Mouse (Mus musculus) neutrophil, adult 5-6 weeks (primary cell): Measurements from ENCODE around the gene Aldh2. TPM values are rescaled to one million over a fixed set of nuclear protein-coding genes. Genes with fewer than 3 reads are reported as not detected.

ENCODE experiments used
- ATAC-seq: fragments of 151-379, 151-347 bp; 2 replicates; pipeline ENCODE4 v1.8.0; 2017; ENCODE audit warnings: mild to moderate bottlenecking, moderate TSS enrichment; ENCODE audit not compliant: insufficient number of reproducible peaks, poor library complexity, low FRiP score, severe bottlenecking; ENCODE audit errors: extremely low read depth
- total RNA-seq: library from RNA; stranded (forward); fragments of 200-1000 nt; gene quantifications from 2 replicates; pipeline ENCODE4 v1.2.3, GENCODE M21; 2017

The Aldh2 gene
- total RNA-seq, 1 experiment from 2014 or later = 253 TPM

DNA sequence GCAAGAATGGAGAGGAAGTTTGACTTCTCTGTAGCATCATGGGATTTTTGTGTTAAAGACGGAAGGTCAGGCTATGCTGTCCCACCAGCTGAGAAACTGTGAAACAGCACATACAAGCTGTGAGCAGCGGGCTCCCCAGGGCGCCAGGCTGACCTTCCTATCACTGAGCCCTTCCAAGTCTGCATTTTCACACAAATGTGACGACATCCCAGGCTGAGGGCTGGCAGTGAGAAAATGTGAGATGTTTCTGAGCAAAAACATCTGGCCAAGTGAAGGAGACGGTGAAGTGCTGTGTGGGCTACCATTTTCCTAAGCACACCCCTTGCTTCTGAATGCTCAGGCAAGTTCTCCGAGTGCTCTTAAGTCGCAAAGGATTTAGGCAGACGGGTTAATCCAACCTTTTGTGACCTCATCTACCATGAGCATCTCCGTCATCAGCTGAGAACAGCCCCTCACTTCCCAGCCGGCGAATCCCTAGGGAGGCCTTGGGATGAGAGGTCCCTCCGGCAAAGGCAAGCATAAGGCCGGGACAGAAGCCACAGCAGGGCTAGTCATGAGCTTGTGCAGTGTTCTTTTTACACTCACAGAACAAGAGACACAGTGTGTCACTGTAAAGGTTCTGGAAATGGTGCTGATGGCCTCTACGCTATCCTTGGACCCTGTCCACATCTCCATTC, 67.7 kb downstream of the Aldh2 start:
- ATAC-seq = no peak

- ATAC-seq = peak; percentile 59
Observed at GRCm38 (mm10) chr5:121519758-121520157, 73.9 kb downstream of the Aldh2 start.

GRCm38 (mm10) chr5:121518983-121519382, 74.6 kb downstream of the Aldh2 start:
- ATAC-seq = no peak

Other genes starting within 250 kb of the Aldh2 start
- gene Trafd1, start 208.2 kb downstream of the Aldh2 start, total RNA-seq = 106 and 111 TPM in 2 replicates
- gene Naa25, start 195.9 kb downstream of the Aldh2 start, total RNA-seq = 31.0 and 34.3 TPM in 2 replicates
- 0.35 and 0.86 TPM in 2 replicates for gene Tmem116, start 141.9 kb downstream of the Aldh2 start, total RNA-seq
- gene Erp29, start 141.3 kb downstream of the Aldh2 start, total RNA-seq = 362 and 399 TPM in 2 replicates
- not detected in 2 replicates for gene Adam1b, start 90.4 kb downstream of the Aldh2 start, total RNA-seq
- gene Adam1a, start 48.3 kb downstream of the Aldh2 start, total RNA-seq = 13.8 and 14.0 TPM in 2 replicates
- gene Gm42878, start 48.3 kb downstream of the Aldh2 start, total RNA-seq = not detected in 2 replicates
- gene Mapkapk5, start 47.9 kb downstream of the Aldh2 start, total RNA-seq = 149 and 179 TPM in 2 replicates
- gene Acad12, start 25.1 kb upstream of the Aldh2 start, total RNA-seq = 7.3 and 8.2 TPM in 2 replicates
- 3.1 and 4.1 TPM in 2 replicates for gene Acad10, start 66.7 kb upstream of the Aldh2 start, total RNA-seq
- 90.0 and 97.5 TPM in 2 replicates for gene Brap, start 66.7 kb upstream of the Aldh2 start, total RNA-seq
- gene Atxn2, start 117.5 kb upstream of the Aldh2 start, total RNA-seq = 62.5 and 75.6 TPM in 2 replicates
- gene Sh2b3, start 243.8 kb upstream of the Aldh2 start, total RNA-seq = 77.7 and 81.7 TPM in 2 replicates